Mouse (Mus musculus) regulatory T cell (primary cell): ENCODE results near the gene Nccrp1.
"Not testable (repeated sequence)": the region's sequence is repeated elsewhere in the genome, so short reads cannot be mapped to it uniquely, and the experiment has no call there.

Source experiments
- in situ Hi-C: fragments of 300-600 bp; cut with MboI, MseI; formaldehyde crosslinking; loops from one replicate; pipeline ENCODE4 v1.15.1; 2025; ENCODE audit warnings: high pct_unique_total_duplicates

Gene Nccrp1

DNA sequence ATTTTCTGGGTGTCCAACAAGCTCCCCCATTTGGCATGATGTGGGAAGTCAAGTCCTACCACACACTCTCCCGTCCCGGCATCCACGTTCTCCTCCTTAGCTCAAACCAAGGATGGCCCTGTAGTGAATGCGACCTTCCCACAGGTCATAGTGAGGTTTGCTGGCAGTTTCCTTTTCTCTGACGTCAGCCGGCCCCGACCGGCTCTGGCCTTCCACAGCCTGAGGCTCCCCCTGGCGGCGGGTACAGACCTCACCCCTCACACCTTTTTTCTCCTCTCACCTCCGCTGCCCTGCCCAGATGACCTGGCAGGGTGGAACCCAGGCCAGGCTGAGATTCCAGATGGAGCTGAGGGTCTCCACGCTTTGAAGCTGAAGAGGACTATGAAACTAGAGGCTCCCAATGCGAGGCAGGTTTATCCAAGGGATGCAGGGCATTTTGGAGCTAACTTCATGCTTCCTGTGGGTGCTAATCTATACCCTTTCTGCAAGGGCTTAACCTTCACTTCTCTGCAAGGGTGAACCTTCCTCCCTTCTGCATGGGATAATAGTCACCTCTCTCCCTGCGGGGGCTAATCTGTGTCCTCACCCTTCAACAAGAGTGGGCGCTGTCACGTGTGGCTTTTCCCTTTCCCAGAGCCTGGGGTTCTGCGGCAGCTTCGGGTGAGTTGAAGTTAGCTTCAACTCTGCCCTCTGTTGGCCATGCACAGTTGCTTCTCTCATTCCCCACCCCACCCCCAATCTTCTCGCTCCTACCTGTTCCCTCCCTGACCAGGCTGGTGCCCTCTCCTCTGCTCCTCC lies 18.9 kb downstream of the Nccrp1 start:
- in situ Hi-C loops = loop anchor here (5.0 kb wide), 1 partner anchor 81 kb away; no protein-coding TSS in a partner anchor

DNA sequence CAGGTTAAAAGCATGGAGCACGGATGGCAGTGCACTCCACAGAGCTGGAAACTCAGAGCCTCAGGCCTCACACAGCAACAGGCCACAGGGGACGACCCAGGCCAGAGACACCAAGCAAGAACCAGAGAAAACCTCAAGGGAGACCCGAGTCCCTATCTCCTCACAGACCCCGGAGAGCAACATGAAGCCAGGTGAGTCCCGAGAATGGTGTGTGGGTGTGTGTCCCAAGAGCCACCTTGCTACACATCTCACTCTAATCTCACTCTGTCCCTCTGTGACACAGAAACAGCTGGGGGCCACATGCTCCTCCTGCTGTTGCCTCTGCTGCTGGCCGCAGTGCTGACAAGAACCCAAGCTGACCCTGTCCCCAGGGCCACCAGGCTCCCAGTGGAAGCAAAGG lies 24.5 kb downstream of the Nccrp1 start, which contains the start of gene Ifnl3:
Ifnl3 (plus strand) TSS at position 301 of the 400 bp plus-strand sequence.
- in situ Hi-C loops = not testable (repeated sequence)

DNA sequence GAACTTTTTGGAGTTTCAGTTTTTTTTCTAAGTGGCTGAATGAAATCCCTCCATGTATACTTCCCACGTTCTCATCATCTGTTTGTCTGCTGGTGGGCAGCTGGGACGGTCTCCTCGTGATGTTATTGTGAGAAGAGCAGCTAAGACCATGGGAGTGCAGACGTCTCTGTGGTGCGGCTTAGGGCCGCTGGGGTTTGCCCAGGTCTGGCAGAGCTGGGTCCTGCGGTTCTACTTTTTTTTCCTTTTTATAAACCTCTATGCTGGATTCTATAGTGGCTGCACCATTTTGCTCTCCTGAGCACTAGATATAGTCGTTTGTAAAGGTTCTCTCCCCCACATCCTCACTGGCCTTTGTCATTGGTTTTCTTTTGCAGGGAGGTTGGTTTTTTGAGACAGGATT lies 35.6 kb downstream of the Nccrp1 start:
- in situ Hi-C loops = loop anchor here (10.0 kb wide), 1 partner anchor 1227 kb away; no protein-coding TSS in a partner anchor

DNA sequence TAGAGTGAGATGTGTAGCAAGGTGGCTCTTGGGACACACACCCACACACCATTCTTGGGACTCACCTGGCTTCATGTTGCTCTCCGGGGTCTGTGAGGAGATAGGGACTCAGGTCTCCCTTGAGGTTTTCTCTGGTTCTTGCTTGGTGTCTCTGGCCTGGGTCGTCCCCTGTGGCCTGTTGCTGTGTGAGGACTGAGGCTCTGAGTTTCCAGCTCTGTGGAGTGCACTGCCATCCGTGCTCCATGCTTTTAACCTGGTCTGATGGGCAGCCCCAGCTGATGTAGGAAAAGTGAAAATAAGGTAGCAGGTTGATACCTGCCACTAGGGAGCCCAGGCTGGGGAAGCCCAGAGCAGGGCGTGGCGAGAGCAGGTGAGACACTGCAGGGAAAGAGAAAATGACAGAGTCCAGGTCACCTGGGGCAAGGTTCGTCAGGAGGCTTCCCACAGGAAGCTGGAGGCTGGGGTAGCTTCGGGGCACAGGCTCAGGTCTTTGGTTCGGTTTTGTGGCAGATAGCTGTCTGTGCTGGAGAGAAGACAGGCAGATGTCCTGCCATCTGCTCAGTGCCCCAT lies 36.6 kb downstream of the Nccrp1 start, which contains the start of gene Ifnl2:
Ifnl2 (minus strand) TSS at position 51 of the 570 bp plus-strand sequence.
- in situ Hi-C loops = loop anchor here (10.0 kb wide), 1 partner anchor 1226 kb away; no protein-coding TSS in a partner anchor

DNA sequence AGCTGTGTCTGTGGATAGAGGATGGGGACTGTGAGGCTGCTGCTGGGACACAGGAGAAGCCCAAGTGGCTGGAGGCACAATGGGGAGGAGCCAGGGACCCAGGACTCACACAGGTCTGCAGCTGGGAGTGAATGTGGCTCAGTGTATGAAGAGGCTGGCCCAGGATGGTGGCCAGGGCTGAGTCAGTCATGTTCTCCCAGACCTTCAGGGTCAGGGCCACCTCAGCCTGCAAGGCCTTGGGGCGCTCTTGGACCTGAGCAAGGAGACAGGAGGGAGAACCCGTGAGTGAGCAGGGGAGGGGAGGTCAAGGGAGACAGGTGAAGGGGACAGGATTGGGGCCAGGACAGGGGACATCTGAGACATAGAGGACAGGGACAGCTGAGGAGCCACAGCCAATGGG lies 37.9 kb downstream of the Nccrp1 start:
- in situ Hi-C loops = not testable (repeated sequence)

DNA sequence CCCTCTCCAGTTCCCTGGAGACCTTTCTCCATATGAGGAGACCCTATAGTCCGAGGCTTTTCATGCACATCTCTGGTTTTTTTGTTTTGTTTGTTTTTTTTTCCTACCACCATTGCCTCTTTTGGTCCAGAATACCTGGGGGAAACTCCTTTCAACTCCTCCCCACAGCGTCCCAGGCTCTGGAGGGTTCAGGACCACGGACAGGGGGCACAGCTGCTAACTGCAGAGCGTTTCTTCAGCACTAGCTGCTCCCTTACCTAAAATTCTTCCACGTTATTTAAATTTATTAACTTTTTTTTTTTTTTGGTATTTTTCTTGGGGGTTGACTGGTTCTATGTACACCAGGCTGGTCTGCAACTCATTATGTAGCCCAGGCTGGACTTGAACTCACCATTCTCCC lies 41.5 kb downstream of the Nccrp1 start:
- in situ Hi-C loops = no loop called here

DNA sequence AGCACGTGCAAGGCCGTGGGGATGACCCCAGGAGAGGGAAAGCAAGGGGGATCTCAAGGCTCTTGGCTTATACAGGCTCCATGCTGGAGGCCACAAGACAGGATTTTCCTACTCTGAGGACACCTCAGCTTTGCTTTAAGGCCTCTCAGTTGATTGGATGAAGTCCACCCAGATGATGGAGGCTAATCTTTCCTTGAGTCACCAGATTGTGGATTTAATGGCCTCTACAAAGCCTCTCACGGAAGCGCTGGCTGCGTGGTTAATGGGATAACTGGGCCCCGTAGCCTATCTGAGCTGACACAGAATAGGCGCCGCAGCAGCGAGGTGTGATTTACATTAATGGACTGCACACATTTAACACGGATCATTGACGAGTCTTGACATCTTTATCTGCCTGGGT lies 51.6 kb downstream of the Nccrp1 start:
- in situ Hi-C loops = no loop called here
